Mouse (Mus musculus): Measurements from ENCODE around the gene Olfr223. TPM values are rescaled to one million over a fixed set of nuclear protein-coding genes. Genes with fewer than 3 reads are reported as not detected.
"Not testable (repeated sequence)": the region's sequence is repeated elsewhere in the genome, so short reads cannot be mapped to it uniquely, and the experiment has no call there.

Olfr223 gene
- polyA plus RNA-seq, 1 experiment = not detected

DNA sequence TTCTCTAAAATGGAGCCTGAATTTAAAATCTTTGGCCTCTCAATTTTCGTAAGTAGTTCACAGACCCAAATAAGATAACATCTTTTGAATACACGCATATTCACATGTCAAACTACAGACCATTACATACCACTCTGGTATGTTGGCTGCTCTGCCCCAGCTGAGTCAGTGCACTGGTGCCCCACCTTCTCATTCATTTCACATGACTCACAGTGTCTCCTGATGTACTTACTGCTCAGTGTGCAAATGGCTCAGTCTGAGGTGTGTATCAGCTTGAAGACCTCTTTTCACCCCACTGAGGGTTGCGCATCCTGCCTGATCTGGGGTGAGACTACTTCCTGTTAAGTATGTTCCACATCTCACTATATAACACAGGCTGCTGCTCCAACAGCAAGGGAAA lies 7.8 kb upstream of the Olfr223 start:
- no peaks in the 10 kb centered on the region for H3K79me2 ChIP-seq (ENCODE audit: control insufficient read depth, insufficient read depth)
- peak overlapping the region; percentile 28 for H3K4me2 ChIP-seq (ENCODE audit: low read depth)
- no peaks in the 10 kb centered on the region for H3K36me3 ChIP-seq (ENCODE audit: control insufficient read depth, insufficient read depth)
- no peak overlapping the region for H3K4me3 ChIP-seq
- no peak overlapping the region for H3ac ChIP-seq (ENCODE audit: control insufficient read depth, insufficient read length)
- TF ChIP-seq USF1 (IDR thresholded peaks at IDR 0.05; ENCODE audit: low read depth) (no peak), MYOG (IDR thresholded peaks at IDR 0.05; ENCODE audit: control insufficient read depth in 1 of 3, insufficient read depth in 1 of 3, insufficient read length in 2 of 3, low read depth in 2 of 3) (no peak), MYOD1 (IDR thresholded peaks at IDR 0.05; ENCODE audit: control insufficient read depth in 1 of 3, insufficient read length in 2 of 3, low read depth in 2 of 3) (peak in 1 of 3 experiments; percentile 44), POLR2A (IDR thresholded peaks at IDR 0.05; ENCODE audit: insufficient read length, low read depth) (no peak), E2F4 (IDR thresholded peaks at IDR 0.05; ENCODE audit: insufficient read depth) (no peak)
- H3K27me3 ChIP-seq (ENCODE audit: control insufficient read depth, insufficient read depth, insufficient read length) = no peaks in the 10 kb centered on the region

DNA sequence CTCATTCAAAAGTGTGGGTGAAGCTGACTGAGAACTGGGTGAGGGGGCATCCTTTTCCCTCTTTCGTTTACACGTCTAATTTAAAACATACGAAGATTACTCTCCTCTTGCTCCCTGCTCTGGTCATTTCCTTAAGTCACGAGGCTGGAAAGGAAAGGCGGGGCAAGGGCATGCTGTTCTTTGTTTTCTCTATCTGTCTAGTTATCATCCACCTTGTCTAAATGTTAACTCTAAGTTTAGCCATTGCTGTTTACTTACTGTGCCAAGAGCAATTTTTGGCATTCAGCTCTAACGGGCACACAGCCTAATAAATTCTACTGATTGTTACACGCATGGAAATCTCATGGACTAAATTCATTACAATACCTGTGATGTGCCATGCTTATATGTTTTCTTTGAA lies 6.1 kb upstream of the Olfr223 start:
- no peaks in the 10 kb centered on the region for H3K79me2 ChIP-seq (ENCODE audit: control insufficient read depth, insufficient read depth)
- no peak overlapping the region for H3K4me3 ChIP-seq
- H3K36me3 ChIP-seq (ENCODE audit: control insufficient read depth, insufficient read depth) = no peaks in the 10 kb centered on the region
- H3K4me2 ChIP-seq (ENCODE audit: low read depth) = no peak overlapping the region
- no peak overlapping the region for H3ac ChIP-seq (ENCODE audit: control insufficient read depth, insufficient read length)
- no peaks in the 10 kb centered on the region for H3K27me3 ChIP-seq (ENCODE audit: control insufficient read depth, insufficient read depth, insufficient read length)
- TF ChIP-seq USF1 (IDR thresholded peaks at IDR 0.05; ENCODE audit: low read depth) (no peak), E2F4 (IDR thresholded peaks at IDR 0.05; ENCODE audit: insufficient read depth) (no peak), POLR2AphosphoS2 (IDR thresholded peaks at IDR 0.05; ENCODE audit: insufficient read length, low read depth) (no peak)

- H3K79me2 ChIP-seq (ENCODE audit: control insufficient read depth, insufficient read depth) = no peaks in the 10 kb centered on the region
- H3K36me3 ChIP-seq (ENCODE audit: control insufficient read depth, insufficient read depth) = no peaks in the 10 kb centered on the region
- no peak overlapping the region for H3ac ChIP-seq (ENCODE audit: control insufficient read depth, insufficient read length)
- no peaks in the 10 kb centered on the region for H3K27me3 ChIP-seq (ENCODE audit: control insufficient read depth, insufficient read depth, insufficient read length)
- H3K4me3 ChIP-seq = no peak overlapping the region
- H3K4me2 ChIP-seq (ENCODE audit: low read depth) = no peak overlapping the region
- TF ChIP-seq MYOD1 (IDR thresholded peaks at IDR 0.05; ENCODE audit: control insufficient read depth in 1 of 3, insufficient read length in 2 of 3, low read depth in 2 of 3) = no peak
- TF ChIP-seq CEBPB (IDR thresholded peaks at IDR 0.05; ENCODE audit: insufficient read depth, poor library complexity, severe bottlenecking) = peak; percentile 48; the same call in 1 of the 2 replicates
- no peak for TF ChIP-seq POLR2A (IDR thresholded peaks at IDR 0.05; ENCODE audit: insufficient read length, low read depth)
Measured at GRCm38 (mm10) chr11:59596950-59597349, 3.9 kb upstream of the Olfr223 start.

GRCm38 (mm10) chr11:59596091-59596490 lies 3.0 kb upstream of the Olfr223 start:
- Histone ChIP-seq H3K4me2 (ENCODE audit: low read depth) (no peak overlapping the region), H3K36me3 (ENCODE audit: control insufficient read depth, insufficient read depth) (no peaks in the 10 kb centered on the region), H3K79me2 (ENCODE audit: control insufficient read depth, insufficient read depth) (no peaks in the 10 kb centered on the region), H3K27me3 (ENCODE audit: control insufficient read depth, insufficient read depth, insufficient read length) (no peaks in the 10 kb centered on the region), H3ac (ENCODE audit: control insufficient read depth, insufficient read length) (no peak overlapping the region), H3K4me3 (no peak overlapping the region)
- no peak for TF ChIP-seq POLR2A (IDR thresholded peaks at IDR 0.05; ENCODE audit: insufficient read length, low read depth)
- TF ChIP-seq TCF12 (IDR thresholded peaks at IDR 0.05; ENCODE audit: insufficient read depth, poor library complexity, severe bottlenecking) = no peak
- TF ChIP-seq TCF3 (IDR thresholded peaks at IDR 0.05; ENCODE audit: insufficient read length, low read depth) = no peak
- TF ChIP-seq CEBPB (IDR thresholded peaks at IDR 0.05; ENCODE audit: insufficient read depth, poor library complexity, severe bottlenecking) = no peak
- no peak for TF ChIP-seq REST (IDR thresholded peaks at IDR 0.05; ENCODE audit: insufficient read depth, insufficient read length)
- TF ChIP-seq MAX (IDR thresholded peaks at IDR 0.05; ENCODE audit: low read depth) = no peak
- no peak for TF ChIP-seq MYOD1 (IDR thresholded peaks at IDR 0.05; ENCODE audit: control insufficient read depth in 1 of 3, insufficient read length in 2 of 3, low read depth in 2 of 3)

DNA sequence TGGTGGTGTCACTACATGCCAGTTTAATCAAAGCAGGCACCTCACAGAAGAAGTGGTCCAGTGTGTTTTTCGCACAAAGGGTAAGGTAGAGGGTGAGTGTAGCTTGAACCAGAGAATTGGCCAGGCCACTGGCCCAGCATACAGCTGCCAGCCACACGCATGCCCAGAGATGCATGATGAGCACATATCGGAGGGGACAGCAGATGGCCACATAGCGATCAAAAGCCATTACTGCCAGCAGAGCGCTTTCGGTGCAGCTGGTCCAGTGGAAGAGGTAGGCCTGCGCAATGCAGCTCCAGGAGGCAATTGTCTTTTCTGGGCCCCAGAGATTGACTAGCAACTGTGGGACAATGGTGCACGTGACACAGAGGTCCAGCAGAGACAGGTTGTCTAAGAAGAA lies 3.6 kb downstream of the Olfr223 start:
- H3K4me3 ChIP-seq = no peak overlapping the region
- no peaks in the 10 kb centered on the region for H3K36me3 ChIP-seq (ENCODE audit: control insufficient read depth, insufficient read depth)
- TF ChIP-seq POLR2A (IDR thresholded peaks at IDR 0.05; ENCODE audit: insufficient read length, low read depth) (no peak), SRF (IDR thresholded peaks at IDR 0.05; ENCODE audit: control insufficient read depth, insufficient read length, low read depth) (no peak), USF1 (IDR thresholded peaks at IDR 0.05; ENCODE audit: low read depth) (no peak), TCF3 (IDR thresholded peaks at IDR 0.05; ENCODE audit: insufficient read length, low read depth) (no peak), MAX (IDR thresholded peaks at IDR 0.05; ENCODE audit: low read depth) (no peak), REST (IDR thresholded peaks at IDR 0.05; ENCODE audit: insufficient read depth, insufficient read length) (no peak), E2F4 (IDR thresholded peaks at IDR 0.05; ENCODE audit: insufficient read depth) (no peak), MYOG (IDR thresholded peaks at IDR 0.05; ENCODE audit: control insufficient read depth in 1 of 3, insufficient read depth in 1 of 3, insufficient read length in 2 of 3, low read depth in 2 of 3) (no peak), POLR2AphosphoS2 (IDR thresholded peaks at IDR 0.05; ENCODE audit: insufficient read length, low read depth) (no peak), CEBPB (IDR thresholded peaks at IDR 0.05; ENCODE audit: insufficient read depth, poor library complexity, severe bottlenecking) (no peak)
- H3ac ChIP-seq (ENCODE audit: control insufficient read depth, insufficient read length) = no peak overlapping the region
- H3K27me3 ChIP-seq (ENCODE audit: control insufficient read depth, insufficient read depth, insufficient read length) = peaks cover 12% of the 10 kb centered on the region
- no peak overlapping the region for H3K4me2 ChIP-seq (ENCODE audit: low read depth)
- H3K79me2 ChIP-seq (ENCODE audit: control insufficient read depth, insufficient read depth) = no peaks in the 10 kb centered on the region

DNA sequence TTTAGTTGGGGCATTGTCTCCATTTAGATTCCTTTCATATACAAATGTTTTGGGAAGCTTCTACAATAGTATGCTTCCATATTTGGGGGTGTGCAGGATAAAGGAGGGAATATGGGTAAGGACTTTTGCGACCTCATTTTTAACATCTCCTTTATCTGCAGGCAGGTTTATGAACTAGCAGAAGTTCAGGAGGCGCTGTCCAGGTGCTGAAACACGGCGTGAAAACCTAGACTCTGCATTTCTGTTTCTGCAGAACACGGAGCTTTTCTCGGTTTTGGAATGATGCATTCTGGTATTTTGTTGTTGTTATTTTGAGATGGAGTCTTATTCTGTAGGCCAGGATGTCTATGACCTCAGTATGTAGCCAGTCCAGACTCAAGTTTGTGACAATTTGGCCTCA lies 8.6 kb downstream of the Olfr223 start:
- Histone ChIP-seq H3K36me3 (ENCODE audit: control insufficient read depth, insufficient read depth) (no peaks in the 10 kb centered on the region), H3K4me2 (ENCODE audit: low read depth) (no peak overlapping the region), H3K4me3 (no peak overlapping the region), H3ac (ENCODE audit: control insufficient read depth, insufficient read length) (no peak overlapping the region), H3K27me3 (ENCODE audit: control insufficient read depth, insufficient read depth, insufficient read length) (peaks cover 8% of the 10 kb centered on the region), H3K79me2 (ENCODE audit: control insufficient read depth, insufficient read depth) (no peaks in the 10 kb centered on the region)
- TF ChIP-seq MYOG (IDR thresholded peaks at IDR 0.05; ENCODE audit: control insufficient read depth in 1 of 3, insufficient read depth in 1 of 3, insufficient read length in 2 of 3, low read depth in 2 of 3) = no peak
- TF ChIP-seq SRF (IDR thresholded peaks at IDR 0.05; ENCODE audit: control insufficient read depth, insufficient read length, low read depth) = no peak
- TF ChIP-seq MAX (IDR thresholded peaks at IDR 0.05; ENCODE audit: low read depth) = no peak
- no peak for TF ChIP-seq POLR2AphosphoS2 (IDR thresholded peaks at IDR 0.05; ENCODE audit: insufficient read length, low read depth)
- TF ChIP-seq MYOD1 (IDR thresholded peaks at IDR 0.05; ENCODE audit: control insufficient read depth in 1 of 3, insufficient read length in 2 of 3, low read depth in 2 of 3) = no peak
- TF ChIP-seq E2F4 (IDR thresholded peaks at IDR 0.05; ENCODE audit: insufficient read depth) = no peak
- peak; percentile 84 for TF ChIP-seq REST (IDR thresholded peaks at IDR 0.05; ENCODE audit: insufficient read depth, insufficient read length)
- no peak for TF ChIP-seq USF1 (IDR thresholded peaks at IDR 0.05; ENCODE audit: low read depth)

DNA sequence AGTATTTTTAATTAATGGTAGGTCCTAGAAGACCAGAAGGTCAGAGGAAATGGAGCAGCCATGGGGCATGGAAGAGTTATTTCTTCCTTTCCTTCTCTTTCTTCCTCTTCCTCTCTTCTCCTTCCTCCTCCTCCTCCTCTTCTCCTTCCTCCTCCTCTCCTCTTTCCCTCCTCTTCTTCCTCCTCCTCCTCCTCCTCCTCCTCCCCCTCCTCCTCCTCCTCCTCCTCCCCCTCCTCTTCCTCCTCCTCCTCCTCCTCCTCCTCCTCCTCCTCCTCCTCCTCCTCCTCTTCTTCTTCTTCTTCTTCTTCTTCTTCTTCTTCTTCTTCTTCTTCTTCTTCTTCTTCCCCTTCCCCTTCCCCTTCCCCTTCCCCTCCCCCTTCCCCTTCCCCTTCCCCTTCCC lies 17.0 kb downstream of the Olfr223 start, which contains the start of gene Olfr222:
Gene Olfr222, minus strand, starts transcription at position 101 of the 400 bp plus-strand sequence.
- H3K27me3 ChIP-seq (ENCODE audit: control insufficient read depth, insufficient read depth, insufficient read length) = peaks cover 28% of the 10 kb centered on the region
- H3K4me2 ChIP-seq (ENCODE audit: low read depth); H3K36me3 ChIP-seq (ENCODE audit: control insufficient read depth, insufficient read depth); H3K4me3 ChIP-seq; H3ac ChIP-seq (ENCODE audit: control insufficient read depth, insufficient read length); H3K79me2 ChIP-seq (ENCODE audit: control insufficient read depth, insufficient read depth): not testable (repeated sequence)
